Mouse (Mus musculus): Measurements from ENCODE around the gene Fancd2.

The Fancd2 gene

GRCm38 (mm10) chr6:113522310-113522709 is 9.2 kb upstream of the Fancd2 start:
- DNase-seq (ENCODE audit: low read depth, low spot score): no peak

GRCm38 (mm10) chr6:113523420-113523819 is 8.1 kb upstream of the Fancd2 start:
- no peak for DNase-seq (ENCODE audit: low read depth, low spot score)

GRCm38 (mm10) chr6:113531840-113532404 is 440 bp downstream of the Fancd2 start:
- no peak for DNase-seq (ENCODE audit: low read depth, low spot score)

- no peak for DNase-seq (ENCODE audit: low read depth, low spot score)
Measured at GRCm38 (mm10) chr6:113534886-113535285, 3.4 kb downstream of the Fancd2 start.

GRCm38 (mm10) chr6:113541610-113542009 is 10.1 kb downstream of the Fancd2 start:
- DNase-seq (ENCODE audit: low read depth, low spot score): no peak

GRCm38 (mm10) chr6:113543906-113544481 is 12.5 kb downstream of the Fancd2 start:
- DNase-seq (ENCODE audit: low read depth, low spot score): no peak

- DNase-seq (ENCODE audit: low read depth, low spot score): no peak
Measured at GRCm38 (mm10) chr6:113559736-113560135, 28.3 kb downstream of the Fancd2 start.

GRCm38 (mm10) chr6:113564557-113564956 is 33.1 kb downstream of the Fancd2 start:
- no peak for DNase-seq (ENCODE audit: low read depth, low spot score)

- no peak for DNase-seq (ENCODE audit: low read depth, low spot score)
Measured at GRCm38 (mm10) chr6:113576044-113576443, 44.6 kb downstream of the Fancd2 start.

- DNase-seq (ENCODE audit: low read depth, low spot score): no peak
Measured at GRCm38 (mm10) chr6:113579306-113579705, 47.8 kb downstream of the Fancd2 start.

- no peak for DNase-seq (ENCODE audit: low read depth, low spot score)
Measured at GRCm38 (mm10) chr6:113583023-113583422, 51.5 kb downstream of the Fancd2 start.

GRCm38 (mm10) chr6:113585065-113585464 is 53.6 kb downstream of the Fancd2 start:
- DNase-seq (ENCODE audit: low read depth, low spot score): no peak

GRCm38 (mm10) chr6:113586466-113587183 is 55.1 kb downstream of the Fancd2 start:
- no peak for DNase-seq (ENCODE audit: low read depth, low spot score)

GRCm38 (mm10) chr6:113592637-113593036 is 61.2 kb downstream of the Fancd2 start:
- no peak for DNase-seq (ENCODE audit: low read depth, low spot score)

- DNase-seq (ENCODE audit: low read depth, low spot score): no peak
Measured at GRCm38 (mm10) chr6:113597945-113598344, 66.5 kb downstream of the Fancd2 start.

GRCm38 (mm10) chr6:113599833-113600232 is 68.4 kb downstream of the Fancd2 start:
- DNase-seq (ENCODE audit: low read depth, low spot score): no peak

GRCm38 (mm10) chr6:113600543-113601139 is 69.2 kb downstream of the Fancd2 start, which contains the start of gene Fancd2os:
TSS of gene Fancd2os (minus strand) at chr6:113600715.
- no peak for DNase-seq (ENCODE audit: low read depth, low spot score)

GRCm38 (mm10) chr6:113602821-113603220 is 71.3 kb downstream of the Fancd2 start:
- no peak for DNase-seq (ENCODE audit: low read depth, low spot score)

- DNase-seq (ENCODE audit: low read depth, low spot score): no peak
Measured at GRCm38 (mm10) chr6:113603993-113604392, 72.5 kb downstream of the Fancd2 start.

- peak; percentile 89 for DNase-seq (ENCODE audit: low read depth, low spot score)
Measured at GRCm38 (mm10) chr6:113604432-113605223, 73.1 kb downstream of the Fancd2 start, which contains the start of gene Brk1. TSS of gene Brk1 (plus strand) at chr6:113604772.

GRCm38 (mm10) chr6:113605224-113605545 is 73.7 kb downstream of the Fancd2 start:
- no peak for DNase-seq (ENCODE audit: low read depth, low spot score)

- DNase-seq (ENCODE audit: low read depth, low spot score): no peak
Measured at GRCm38 (mm10) chr6:113608871-113609270, 77.4 kb downstream of the Fancd2 start.

All from mesoderm, embryonic 11.5 days (tissue).